Mouse (Mus musculus) forebrain, embryonic 14.5 days (tissue): ENCODE results near the gene Slc4a3. TPM values are rescaled to one million over a fixed set of nuclear protein-coding genes. Genes with fewer than 3 reads are reported as not detected.

Source experiments
- ATAC-seq: fragments of 200-750 bp; cut with Nextera tagmentation; 2 replicates; pipeline ENCODE4 v1.8.0; 2017; ENCODE audit warnings: mild to moderate bottlenecking, moderate library complexity
- DNase-seq: peaks from one replicate; pipeline ENCODE4 v3.0.0-alpha.2; 2015; ENCODE audit warnings: low spot score
- H3K27ac ChIP-seq: fragments of 300-500 bp; sonication (generic); 2 replicates; pipeline ENCODE4 v1.5.1; 2014; ENCODE audit warnings: low read depth, mild to moderate bottlenecking, control low read depth, low read length, moderate library complexity
- H3K27me3 ChIP-seq: fragments of 300-500 bp; sonication (generic); replicated peaks from 2 replicates; pipeline ENCODE4 v1.6.1; 2014; ENCODE audit warnings: low read length, control low read depth, mixed read lengths; ENCODE audit not compliant: control insufficient read depth, insufficient read depth
- H3K36me3 ChIP-seq: fragments of 300-500 bp; sonication (generic); 2 replicates; pipeline ENCODE4 v1.6.1; 2014; ENCODE audit warnings: low read length, control low read depth; ENCODE audit not compliant: control insufficient read depth, insufficient read depth
- H3K4me1 ChIP-seq: fragments of 300-500 bp; sonication (generic); 2 replicates; pipeline ENCODE4 v1.6.1; 2014; ENCODE audit warnings: antibody characterized with exemption, low read length, control low read depth; ENCODE audit not compliant: control insufficient read depth, insufficient read depth
- H3K4me2 ChIP-seq: fragments of 300-500 bp; sonication (generic); 2 replicates; pipeline ENCODE4 v1.6.1; 2014; ENCODE audit warnings: mild to moderate bottlenecking, control low read depth, low read length
- H3K4me3 ChIP-seq: fragments of 300-500 bp; sonication (generic); 2 replicates; pipeline ENCODE4 v1.5.1; 2014; ENCODE audit warnings: low read depth, low read length, control low read depth
- H3K9ac ChIP-seq: fragments of 300-500 bp; sonication (generic); 2 replicates; pipeline ENCODE4 v1.6.1; 2014; ENCODE audit warnings: mild to moderate bottlenecking, low read length, control low read depth, moderate library complexity
- H3K9me3 ChIP-seq: fragments of 300-500 bp; sonication (generic); replicated peaks from 2 replicates; pipeline ENCODE4 v1.6.1; 2016; ENCODE audit warnings: low read length, control low read depth, mixed read lengths; ENCODE audit not compliant: control insufficient read depth
- WGBS: fragments of 180-500 bp; shearing (Covaris S2); extraction: QIAGEN DNeasy Blood & Tissue Kit; methylation state at CpG from one replicate; pipeline ENCODE4 v1.1.7; 2014; 5-methylcytosine and 5-hydroxymethylcytosine counted together
- polyA plus RNA-seq: library from polyadenylated mRNA; unstranded; fragments of >200 nt; fragmentation: Nextera tagmentation; extraction: Ambion mirVana; gene quantifications from 2 replicates; pipeline ENCODE4 v1.2.1, GENCODE M21; 2014

The Slc4a3 gene
- polyA plus RNA-seq, 1 experiment from 2014 or later = 12.6 TPM

DNA sequence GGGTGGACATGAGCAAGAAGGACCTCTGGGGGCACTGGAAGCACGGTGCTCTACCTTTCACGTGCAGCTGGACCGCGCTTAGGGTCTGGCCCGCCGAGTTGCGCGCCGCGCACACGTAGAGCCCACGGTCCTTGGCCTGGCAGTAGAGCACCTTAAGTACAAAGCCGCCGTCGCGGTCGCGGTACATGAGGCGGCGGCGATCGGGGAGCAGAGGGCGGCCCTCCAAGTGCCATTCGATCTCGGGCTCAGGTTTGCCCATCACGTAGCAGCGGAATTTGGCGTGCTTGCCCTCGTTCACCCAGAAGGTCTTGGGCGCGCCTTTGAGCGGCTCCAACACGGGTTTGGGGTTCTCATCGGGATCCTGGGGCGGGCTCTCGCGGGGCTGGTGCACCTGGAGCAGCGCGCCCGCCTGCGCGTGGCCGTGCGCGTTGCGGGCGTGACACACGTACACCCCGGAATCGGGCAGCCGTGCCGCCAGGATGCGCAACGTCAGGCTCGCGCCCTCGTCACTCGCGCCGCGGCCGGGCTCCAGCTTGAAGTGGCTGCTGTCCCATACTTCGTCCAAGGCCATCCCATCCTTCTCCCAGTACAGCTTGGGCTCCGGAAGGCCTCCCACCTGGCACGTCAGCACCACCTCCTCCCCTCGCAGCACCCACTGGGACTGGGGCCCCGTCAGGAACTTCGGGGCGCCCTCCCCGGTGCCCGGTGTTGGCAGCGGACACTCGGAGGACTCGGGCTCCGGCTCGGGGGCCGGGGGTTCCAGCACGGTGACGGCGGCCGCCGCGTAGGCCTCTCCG, 40.7 kb upstream of the Slc4a3 start:
- peak overlapping the region; percentile 86 for H3K4me3 ChIP-seq
- peak; percentile 80 for ATAC-seq

DNA sequence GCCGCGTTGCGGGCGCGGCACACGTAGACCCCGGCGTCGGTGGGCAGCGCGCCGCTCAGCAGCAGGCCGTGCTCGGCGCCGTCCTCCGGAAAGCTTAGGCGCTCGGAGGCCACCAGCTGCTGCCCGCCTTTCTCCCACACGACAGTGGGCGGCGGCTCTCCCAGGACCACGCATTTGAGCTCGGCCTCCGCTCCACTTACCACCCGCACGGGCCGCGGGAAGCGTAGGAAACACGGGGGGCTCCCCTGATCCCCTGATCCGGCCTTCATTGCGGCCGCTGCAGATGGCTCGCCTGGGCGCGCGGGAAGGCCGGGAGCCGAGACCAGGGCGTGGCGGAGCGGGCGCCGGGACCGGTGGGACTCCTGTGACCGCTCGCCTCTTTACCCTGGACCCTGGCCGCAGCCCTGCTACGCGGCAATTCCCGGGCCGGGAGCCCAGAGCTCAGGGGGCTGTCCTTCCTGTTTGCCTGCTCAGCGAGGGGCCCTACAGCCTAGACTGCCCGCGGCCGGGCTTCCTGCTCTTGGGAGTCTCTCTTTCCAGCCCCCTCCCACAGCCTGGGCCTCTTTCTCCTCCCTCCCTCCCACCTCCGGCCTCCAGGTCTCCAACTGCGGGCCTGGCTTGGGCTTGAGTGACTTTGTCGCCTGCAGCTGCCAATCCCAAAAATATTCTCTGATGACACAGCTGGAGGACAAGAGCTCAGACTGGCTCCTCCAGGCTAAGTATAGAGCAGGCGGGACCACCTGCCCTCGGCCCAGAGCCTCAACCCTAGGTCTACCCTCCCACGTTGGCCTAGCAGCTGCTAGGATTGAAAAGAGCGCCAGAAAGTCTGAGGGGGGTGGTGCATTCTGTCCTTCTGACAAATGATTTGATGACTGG, 39.9 kb upstream of the Slc4a3 start, which contains the start of gene Obsl1:
Gene Obsl1, minus strand, starts transcription at position 497 of the 876 bp plus-strand sequence.
- Histone ChIP-seq H3K9ac (peak within 1 kb of the TSS; percentile 97), H3K27ac (peak within 1 kb of the TSS; percentile 79), H3K4me3 (peak within 1 kb of the TSS; percentile 86), H3K4me1 (peaks cover 9% of the 10 kb centered on the region), H3K9me3 (no peaks in the 10 kb centered on the region), H3K27me3 (0 out of 2 replicates have a peak, but pooled peaks cover 4% of the 10 kb centered on the region), H3K36me3 (peaks cover 13% of the 10 kb centered on the region), H3K4me2 (peak within 1 kb of the TSS; percentile 76)
- ATAC-seq (peak; percentile 82), DNase-seq (peak; percentile 75)
- under 1% methylated on average over 49 of the region's 65 CpGs for WGBS

More for the DNA sequence above, 40.7 kb upstream of the Slc4a3 start:
- Histone ChIP-seq H3K4me2 (peak overlapping the region; percentile 76), H3K9ac (peak overlapping the region; percentile 97), H3K27ac (peak overlapping the region; percentile 79), H3K27me3 (0 out of 2 replicates have a peak, but pooled peaks cover 4% of the 10 kb centered on the region), H3K36me3 (peaks cover 19% of the 10 kb centered on the region), H3K4me1 (peaks cover 9% of the 10 kb centered on the region), H3K9me3 (no peaks in the 10 kb centered on the region)
- WGBS = under 1% methylated on average over 84 of the region's 84 CpGs
- peak; percentile 76 for DNase-seq

DNA sequence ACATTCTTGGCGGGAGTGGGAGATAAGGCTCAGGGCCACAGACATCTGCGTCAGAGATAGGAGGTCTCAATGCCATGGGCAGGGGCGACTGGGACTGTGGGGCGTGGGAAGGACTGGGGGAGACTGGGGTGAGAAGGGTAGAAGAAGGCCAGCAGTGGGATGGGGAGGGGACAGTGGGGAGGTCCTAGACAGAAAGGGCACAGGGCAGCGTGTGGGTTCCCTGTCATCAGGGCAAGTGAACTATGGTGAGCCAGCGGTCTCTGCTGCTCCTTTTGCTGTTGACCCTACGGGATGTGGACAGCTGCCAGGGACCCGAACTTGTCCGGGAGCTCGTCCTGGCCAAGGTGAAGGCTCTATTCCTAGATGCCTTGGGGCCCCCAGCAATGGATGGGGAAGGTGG, 39.1 kb upstream of the Slc4a3 start, which contains the start of gene Inha:
Gene Inha, plus strand, starts transcription at position 72 of the 400 bp plus-strand sequence.
- no peak for DNase-seq
- Histone ChIP-seq H3K9ac (peak within 1 kb of the TSS; percentile 97), H3K4me1 (peaks cover 9% of the 10 kb centered on the region), H3K36me3 (peaks cover 6% of the 10 kb centered on the region), H3K27me3 (0 out of 2 replicates have a peak, but pooled peaks cover 4% of the 10 kb centered on the region), H3K9me3 (no peaks in the 10 kb centered on the region), H3K4me3 (peak within 1 kb of the TSS; percentile 86), H3K27ac (peak within 1 kb of the TSS; percentile 79), H3K4me2 (peak within 1 kb of the TSS; percentile 76)
- ATAC-seq = no peak
- 83% methylated on average over 10 of the region's 10 CpGs for WGBS

DNA sequence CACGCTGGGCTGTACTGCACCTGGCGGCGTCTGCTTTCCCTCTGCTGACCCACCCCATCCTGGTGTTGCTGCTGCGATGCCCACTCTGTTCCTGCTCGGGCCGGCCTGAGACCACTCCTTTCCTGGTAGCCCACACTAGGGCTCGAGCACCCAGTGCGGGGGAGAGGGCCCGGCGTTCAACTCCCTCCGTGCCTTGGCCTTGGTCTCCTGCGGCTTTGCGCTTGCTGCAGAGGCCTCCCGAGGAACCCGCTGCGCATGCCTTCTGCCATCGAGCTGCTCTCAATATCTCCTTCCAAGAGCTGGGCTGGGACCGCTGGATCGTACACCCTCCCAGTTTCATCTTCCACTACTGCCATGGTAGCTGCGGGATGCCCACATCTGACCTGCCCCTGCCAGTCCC, 36.5 kb upstream of the Slc4a3 start:
- H3K27me3 ChIP-seq = 0 out of 2 replicates have a peak, but pooled peaks cover 4% of the 10 kb centered on the region
- H3K4me1 ChIP-seq = peaks cover 3% of the 10 kb centered on the region
- ATAC-seq (no peak), DNase-seq (no peak)
- no peaks in the 10 kb centered on the region for H3K36me3 ChIP-seq
- H3K9me3 ChIP-seq = no peaks in the 10 kb centered on the region
- H3K4me3 ChIP-seq = no peak overlapping the region
- WGBS = 59% methylated on average over 20 of the region's 20 CpGs
- no peak overlapping the region for H3K9ac ChIP-seq
- H3K27ac ChIP-seq = no peak overlapping the region
- no peak overlapping the region for H3K4me2 ChIP-seq

DNA sequence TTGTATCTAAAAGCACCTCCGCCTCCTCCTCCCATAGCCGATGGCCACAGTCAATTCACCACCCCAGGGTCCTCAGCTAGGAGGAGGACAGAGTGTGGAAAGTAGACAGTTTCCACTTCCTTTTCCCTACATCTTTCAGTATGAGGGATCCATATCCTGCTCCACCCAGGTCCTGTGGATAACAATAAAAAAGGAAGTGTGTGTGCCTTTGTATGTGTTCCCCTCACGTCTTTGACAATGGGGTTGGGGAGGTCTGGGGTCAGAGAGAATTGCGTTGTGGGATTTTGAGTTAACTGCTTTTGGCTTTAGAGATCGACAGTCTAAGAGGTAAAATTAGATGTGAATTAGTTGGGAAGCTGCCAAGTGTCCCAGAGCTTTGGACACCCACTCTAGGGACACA, 35.9 kb upstream of the Slc4a3 start:
- WGBS = 72% methylated on average over 5 of the region's 5 CpGs
- H3K4me1 ChIP-seq = peaks cover under 1% of the 10 kb centered on the region

DNA sequence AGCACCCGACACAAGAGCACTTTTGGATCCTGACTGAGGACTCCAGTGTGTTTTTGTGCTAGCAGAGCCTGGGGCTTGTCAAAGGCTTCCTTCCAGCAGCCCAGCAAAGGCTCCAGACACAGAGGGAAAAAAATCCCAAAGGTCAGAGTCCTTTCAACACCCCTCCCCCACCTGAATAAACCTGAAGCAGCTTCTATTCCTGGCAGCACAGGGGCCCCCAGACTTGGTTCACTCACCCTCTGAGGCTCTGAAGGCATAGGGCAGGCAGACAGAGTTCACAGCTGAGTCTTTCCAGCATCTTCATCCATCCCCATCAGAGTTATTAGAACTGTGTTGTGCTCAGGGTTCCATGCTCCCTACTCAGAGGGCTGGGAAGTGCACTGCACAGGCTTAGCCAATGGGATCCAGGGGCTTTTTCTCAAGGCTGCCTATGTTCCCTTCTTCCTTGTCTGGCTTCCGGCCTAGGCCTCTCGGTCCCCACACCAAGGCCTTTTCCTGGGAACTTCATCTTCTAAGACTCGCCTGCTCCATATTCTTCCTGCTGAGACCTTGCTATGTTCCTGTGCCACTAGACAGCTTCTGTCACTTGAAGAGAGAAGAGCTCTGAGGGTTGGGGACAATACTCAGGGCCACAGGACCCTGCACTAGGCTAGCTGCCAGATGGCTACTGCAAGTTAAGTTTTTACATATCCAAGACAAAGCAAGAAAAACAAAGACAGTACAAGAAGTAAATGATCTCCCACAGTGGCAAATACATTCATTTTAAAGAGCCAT, 34.4 kb upstream of the Slc4a3 start:
- ATAC-seq (no peak), DNase-seq (no peak)
- Histone ChIP-seq H3K27me3 (0 out of 2 replicates have a peak, but pooled peaks cover 4% of the 10 kb centered on the region), H3K9ac (no peak overlapping the region), H3K4me2 (no peak overlapping the region), H3K36me3 (no peaks in the 10 kb centered on the region), H3K4me3 (no peak overlapping the region), H3K9me3 (no peaks in the 10 kb centered on the region), H3K4me1 (no peaks in the 10 kb centered on the region), H3K27ac (no peak overlapping the region)
- 59% methylated on average over 4 of the region's 4 CpGs for WGBS

More for the DNA sequence above, 35.9 kb upstream of the Slc4a3 start:
- no peak for DNase-seq
- Histone ChIP-seq H3K36me3 (no peaks in the 10 kb centered on the region), H3K4me3 (no peak overlapping the region), H3K9me3 (no peaks in the 10 kb centered on the region), H3K9ac (no peak overlapping the region), H3K27me3 (0 out of 2 replicates have a peak, but pooled peaks cover 4% of the 10 kb centered on the region), H3K4me2 (no peak overlapping the region), H3K27ac (no peak overlapping the region)
- no peak for ATAC-seq

DNA sequence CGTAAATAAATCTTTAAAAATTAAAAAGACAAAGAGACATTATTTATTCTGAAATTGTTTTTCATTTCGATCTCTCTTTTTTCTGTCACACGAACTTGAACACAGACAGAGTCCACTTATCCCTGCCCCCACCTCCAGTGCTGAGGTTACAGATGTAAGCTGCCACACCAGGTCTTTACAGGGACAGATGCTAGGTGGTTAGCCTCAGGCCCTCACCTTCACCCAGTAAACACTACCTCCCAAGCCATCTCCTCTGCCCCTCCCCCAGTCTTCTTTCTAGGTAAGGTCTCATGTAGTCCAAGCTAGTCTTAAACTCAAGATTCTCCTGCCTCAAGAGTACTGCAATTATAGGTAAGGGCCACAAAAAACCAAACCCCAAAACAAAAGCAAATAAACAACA, 33.5 kb upstream of the Slc4a3 start:
- DNase-seq = no peak
- Histone ChIP-seq H3K4me3 (no peak overlapping the region), H3K36me3 (no peaks in the 10 kb centered on the region), H3K9ac (no peak overlapping the region), H3K4me2 (no peak overlapping the region), H3K9me3 (no peaks in the 10 kb centered on the region), H3K27ac (no peak overlapping the region), H3K4me1 (no peaks in the 10 kb centered on the region), H3K27me3 (0 out of 2 replicates have a peak, but pooled peaks cover 4% of the 10 kb centered on the region)
- no peak for ATAC-seq
- 92% methylated on average over 3 of the region's 3 CpGs for WGBS

DNA sequence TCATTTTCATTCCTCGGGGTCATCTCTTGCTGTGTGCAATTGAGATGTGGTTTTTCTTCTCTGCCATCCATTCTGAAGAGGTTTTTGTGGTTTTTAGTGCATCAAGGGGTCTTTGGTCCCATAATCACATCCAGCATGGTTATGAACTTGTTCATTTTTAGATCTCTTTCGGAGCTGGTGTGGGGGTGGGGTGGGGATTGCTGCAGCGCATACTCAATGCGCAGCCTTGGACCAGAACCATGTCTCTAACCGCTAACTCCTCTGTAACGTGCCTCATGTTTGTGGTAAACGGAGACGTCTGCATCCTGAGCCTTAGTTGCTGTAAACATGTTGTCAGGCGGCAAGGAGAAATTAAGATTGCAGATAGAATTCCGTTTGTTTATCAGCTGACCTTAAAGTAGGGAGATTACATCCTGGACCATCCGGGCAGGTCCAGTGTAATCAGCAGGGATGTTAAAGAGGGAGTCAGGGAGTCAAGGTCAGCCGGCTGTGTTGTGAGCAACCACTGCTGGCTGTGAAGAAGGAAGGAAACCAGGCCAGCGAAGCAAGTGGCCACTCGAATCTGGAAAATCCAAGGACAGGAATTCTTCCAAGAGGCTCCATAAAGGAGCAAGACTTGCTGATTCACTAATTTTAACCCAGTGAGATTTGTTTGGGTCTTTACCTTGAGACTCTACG, 29.2 kb upstream of the Slc4a3 start:
- H3K9me3 ChIP-seq = no peaks in the 10 kb centered on the region
- H3K27ac ChIP-seq = no peak overlapping the region
- H3K36me3 ChIP-seq = no peaks in the 10 kb centered on the region
- H3K4me2 ChIP-seq = no peak overlapping the region
- H3K4me1 ChIP-seq = no peaks in the 10 kb centered on the region
- H3K4me3 ChIP-seq = no peak overlapping the region
- WGBS = 81% methylated on average over 15 of the region's 15 CpGs
- no peak overlapping the region for H3K9ac ChIP-seq
- ATAC-seq = no peak
- H3K27me3 ChIP-seq = no peaks in the 10 kb centered on the region
- no peak for DNase-seq
